Mouse (Mus musculus): ENCODE results near the gene Adprhl1. TPM values are rescaled to one million over a fixed set of nuclear protein-coding genes. Genes with fewer than 3 reads are reported as not detected.

Adprhl1 gene
- polyA plus RNA-seq, 1 experiment from 2014 or later: not detected

- peak; percentile 73 for DNase-seq (ENCODE audit: low spot score)
- 29% methylated on average over 6 of the region's 6 CpGs for WGBS
- Histone ChIP-seq H3K27ac (replicated peaks) (peak overlapping the region; percentile 83), H3K27me3 (ENCODE audit: low read depth, poor library complexity, severe bottlenecking) (peaks cover 8% of the 10 kb centered on the region), H3K9me3 (replicated peaks) (no peaks in the 10 kb centered on the region), H3K36me3 (no peaks in the 10 kb centered on the region), H3K4me1 (peaks cover 18% of the 10 kb centered on the region), H3K4me3 (peak overlapping the region; percentile 19; the same call in 1 of the 2 replicates)
These were observed 27.7 kb downstream of the Adprhl1 start for GRCm38 (mm10) chr8:13226288-13226687.

GRCm38 (mm10) chr8:13224426-13224825 lies 29.5 kb downstream of the Adprhl1 start:
- Histone ChIP-seq H3K27me3 (ENCODE audit: low read depth, poor library complexity, severe bottlenecking) (peaks cover 8% of the 10 kb centered on the region), H3K27ac (replicated peaks) (peak overlapping the region; percentile 83; the same call in 1 of the 2 replicates)
- WGBS: 86% methylated on average over 9 of the region's 9 CpGs

GRCm38 (mm10) chr8:13218441-13218840 lies 35.5 kb downstream of the Adprhl1 start:
- 86% methylated on average over 4 of the region's 4 CpGs for WGBS
- Histone ChIP-seq H3K4me1 (peaks cover 10% of the 10 kb centered on the region), H3K4me3 (no peak overlapping the region), H3K27ac (replicated peaks) (no peak overlapping the region), H3K27me3 (ENCODE audit: low read depth, poor library complexity, severe bottlenecking) (no peaks in the 10 kb centered on the region), H3K9me3 (replicated peaks) (no peaks in the 10 kb centered on the region), H3K36me3 (no peaks in the 10 kb centered on the region)
- DNase-seq (ENCODE audit: low spot score): no peak

More at GRCm38 (mm10) chr8:13224426-13224825, 29.5 kb downstream of the Adprhl1 start:
- DNase-seq (ENCODE audit: low spot score): no peak
- no peaks in the 10 kb centered on the region for H3K9me3 ChIP-seq (replicated peaks)
- H3K4me3 ChIP-seq: no peak overlapping the region
- H3K36me3 ChIP-seq: no peaks in the 10 kb centered on the region
- H3K4me1 ChIP-seq: peaks cover 18% of the 10 kb centered on the region

- H3K36me3 ChIP-seq: no peaks in the 10 kb centered on the region
- no peak overlapping the region for H3K27ac ChIP-seq (replicated peaks)
- no peak overlapping the region for H3K4me3 ChIP-seq
- peaks cover 14% of the 10 kb centered on the region for H3K4me1 ChIP-seq
- no peaks in the 10 kb centered on the region for H3K9me3 ChIP-seq (replicated peaks)
- DNase-seq (ENCODE audit: low spot score): no peak
- no peaks in the 10 kb centered on the region for H3K27me3 ChIP-seq (ENCODE audit: low read depth, poor library complexity, severe bottlenecking)
These were observed 36.0 kb downstream of the Adprhl1 start for GRCm38 (mm10) chr8:13217986-13218385.

- peaks cover 19% of the 10 kb centered on the region for H3K4me1 ChIP-seq
- no peaks in the 10 kb centered on the region for H3K27me3 ChIP-seq (ENCODE audit: low read depth, poor library complexity, severe bottlenecking)
- no peaks in the 10 kb centered on the region for H3K36me3 ChIP-seq
- WGBS: 73% methylated on average over 5 of the region's 5 CpGs
- H3K9me3 ChIP-seq (replicated peaks): no peaks in the 10 kb centered on the region
- H3K4me3 ChIP-seq: no peak overlapping the region
- no peak for DNase-seq (ENCODE audit: low spot score)
- no peak overlapping the region for H3K27ac ChIP-seq (replicated peaks)
These were observed 36.9 kb downstream of the Adprhl1 start for GRCm38 (mm10) chr8:13217093-13217492.

GRCm38 (mm10) chr8:13216386-13216785 lies 37.6 kb downstream of the Adprhl1 start:
- WGBS: 77% methylated on average over 8 of the region's 8 CpGs
- Histone ChIP-seq H3K4me3 (no peak overlapping the region), H3K27ac (replicated peaks) (no peak overlapping the region), H3K36me3 (no peaks in the 10 kb centered on the region), H3K27me3 (ENCODE audit: low read depth, poor library complexity, severe bottlenecking) (no peaks in the 10 kb centered on the region), H3K9me3 (replicated peaks) (no peaks in the 10 kb centered on the region), H3K4me1 (peaks cover 19% of the 10 kb centered on the region)
- no peak for DNase-seq (ENCODE audit: low spot score)

- peak; percentile 83 for DNase-seq (ENCODE audit: low spot score)
- 29% methylated on average over 10 of the region's 10 CpGs for WGBS
- Histone ChIP-seq H3K27me3 (ENCODE audit: low read depth, poor library complexity, severe bottlenecking) (no peaks in the 10 kb centered on the region), H3K4me3 (no peak overlapping the region), H3K27ac (replicated peaks) (peak overlapping the region; percentile 42; the same call in 1 of the 2 replicates), H3K36me3 (no peaks in the 10 kb centered on the region), H3K4me1 (peaks cover 19% of the 10 kb centered on the region), H3K9me3 (replicated peaks) (no peaks in the 10 kb centered on the region)
These were observed 40.3 kb downstream of the Adprhl1 start for GRCm38 (mm10) chr8:13213479-13214268.

GRCm38 (mm10) chr8:13209770-13210169 lies 44.2 kb downstream of the Adprhl1 start:
- H3K27ac ChIP-seq (replicated peaks): no peak overlapping the region
- H3K9me3 ChIP-seq (replicated peaks): no peaks in the 10 kb centered on the region
- DNase-seq (ENCODE audit: low spot score): no peak
- no peaks in the 10 kb centered on the region for H3K36me3 ChIP-seq
- no peaks in the 10 kb centered on the region for H3K27me3 ChIP-seq (ENCODE audit: low read depth, poor library complexity, severe bottlenecking)
- 89% methylated on average over 1 of the region's 1 CpGs for WGBS
- no peak overlapping the region for H3K4me3 ChIP-seq
- H3K4me1 ChIP-seq: peaks cover 21% of the 10 kb centered on the region

- H3K27ac ChIP-seq (replicated peaks): no peak overlapping the region
- no peak for DNase-seq (ENCODE audit: low spot score)
- no peaks in the 10 kb centered on the region for H3K36me3 ChIP-seq
- H3K4me3 ChIP-seq: no peak overlapping the region
- no peaks in the 10 kb centered on the region for H3K9me3 ChIP-seq (replicated peaks)
- H3K27me3 ChIP-seq (ENCODE audit: low read depth, poor library complexity, severe bottlenecking): no peaks in the 10 kb centered on the region
- H3K4me1 ChIP-seq: peaks cover 19% of the 10 kb centered on the region
- WGBS: 50% methylated on average over 6 of the region's 6 CpGs
These were observed 45.2 kb downstream of the Adprhl1 start for GRCm38 (mm10) chr8:13208627-13209355.

- peaks cover 24% of the 10 kb centered on the region for H3K27me3 ChIP-seq (ENCODE audit: low read depth, poor library complexity, severe bottlenecking)
- H3K4me1 ChIP-seq: peaks cover 8% of the 10 kb centered on the region
- no peak overlapping the region for H3K4me3 ChIP-seq
- H3K36me3 ChIP-seq: no peaks in the 10 kb centered on the region
- no peak overlapping the region for H3K27ac ChIP-seq (replicated peaks)
- WGBS: 44% methylated on average over 5 of the region's 5 CpGs
- H3K9me3 ChIP-seq (replicated peaks): no peaks in the 10 kb centered on the region
- DNase-seq (ENCODE audit: low spot score): no peak
These were observed 47.7 kb downstream of the Adprhl1 start for GRCm38 (mm10) chr8:13206290-13206689.

- Histone ChIP-seq H3K9me3 (replicated peaks) (no peaks in the 10 kb centered on the region), H3K27me3 (ENCODE audit: low read depth, poor library complexity, severe bottlenecking) (peaks cover 34% of the 10 kb centered on the region), H3K27ac (replicated peaks) (no peak overlapping the region), H3K4me3 (no peak overlapping the region), H3K4me1 (peaks cover 18% of the 10 kb centered on the region), H3K36me3 (no peaks in the 10 kb centered on the region)
- DNase-seq (ENCODE audit: low spot score): no peak
- 87% methylated on average over 5 of the region's 5 CpGs for whole genome bisulfite sequencing
These were observed 48.7 kb downstream of the Adprhl1 start for GRCm38 (mm10) chr8:13205311-13205710.

- no peak overlapping the region for H3K4me3 ChIP-seq
- peaks cover 41% of the 10 kb centered on the region for H3K27me3 ChIP-seq (ENCODE audit: low read depth, poor library complexity, severe bottlenecking)
- WGBS: 72% methylated on average over 12 of the region's 12 CpGs
- no peaks in the 10 kb centered on the region for H3K36me3 ChIP-seq
- H3K4me1 ChIP-seq: peaks cover 25% of the 10 kb centered on the region
- no peaks in the 10 kb centered on the region for H3K9me3 ChIP-seq (replicated peaks)
- H3K27ac ChIP-seq (replicated peaks): no peak overlapping the region
- no peak for DNase-seq (ENCODE audit: low spot score)
These were observed 49.4 kb downstream of the Adprhl1 start for GRCm38 (mm10) chr8:13204371-13205140.

Measured in midbrain, embryonic 10.5 days (tissue).